Mouse (Mus musculus): ENCODE measurements at regions not wholly inside any gene's neighbourhood (a gene's known extent, or its start where the extent isn't known, plus 50 kb on each side); places are given as distances from the start of the nearest gene placed in this dataset.

DNA sequence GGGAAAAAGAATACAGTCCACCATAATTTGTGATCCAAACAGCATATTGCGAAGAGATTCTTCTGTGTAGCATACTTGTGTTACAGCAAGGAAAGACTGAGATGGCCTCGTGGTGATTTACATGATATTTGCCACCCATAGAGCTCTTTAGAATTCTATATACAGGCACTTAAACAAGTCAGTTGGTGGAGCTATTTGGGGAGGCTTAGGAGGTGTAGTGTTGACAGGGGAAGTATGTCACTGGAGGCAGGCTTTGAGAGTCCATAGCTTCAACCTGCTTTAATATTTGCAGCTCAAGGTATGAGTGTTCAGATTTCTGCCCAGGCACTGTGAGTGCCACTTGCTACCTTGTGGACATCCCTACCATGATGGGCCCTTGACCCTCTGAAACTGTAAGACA is 187.3 kb downstream of the Ostf1 start:
- 76% methylated on average over 2 of the region's 2 CpGs for WGBS
- ATAC-seq (ENCODE audit: low FRiP score) (no peak), DNase-seq (ENCODE audit: low spot score, missing footprints) (no peak)
- H3K27ac ChIP-seq (ENCODE audit: low read depth, low read length), result no peak overlapping the region
- no peaks in the 10 kb centered on the region for H3K36me3 ChIP-seq (ENCODE audit: control insufficient read depth, insufficient read depth, low read length)
- H3K4me2 ChIP-seq, result no peak overlapping the region
- no peaks in the 10 kb centered on the region for H3K9me3 ChIP-seq (ENCODE audit: control insufficient read depth, low read length)
- H3K4me1 ChIP-seq (ENCODE audit: control insufficient read depth, insufficient read depth, low read length), result no peaks in the 10 kb centered on the region
- no peak overlapping the region for H3K9ac ChIP-seq (ENCODE audit: low read length)
- H3K4me3 ChIP-seq (ENCODE audit: low read depth, low read length), result no peak overlapping the region
- no peaks in the 10 kb centered on the region for H3K27me3 ChIP-seq (ENCODE audit: control insufficient read depth, insufficient read depth, low read length)

DNA sequence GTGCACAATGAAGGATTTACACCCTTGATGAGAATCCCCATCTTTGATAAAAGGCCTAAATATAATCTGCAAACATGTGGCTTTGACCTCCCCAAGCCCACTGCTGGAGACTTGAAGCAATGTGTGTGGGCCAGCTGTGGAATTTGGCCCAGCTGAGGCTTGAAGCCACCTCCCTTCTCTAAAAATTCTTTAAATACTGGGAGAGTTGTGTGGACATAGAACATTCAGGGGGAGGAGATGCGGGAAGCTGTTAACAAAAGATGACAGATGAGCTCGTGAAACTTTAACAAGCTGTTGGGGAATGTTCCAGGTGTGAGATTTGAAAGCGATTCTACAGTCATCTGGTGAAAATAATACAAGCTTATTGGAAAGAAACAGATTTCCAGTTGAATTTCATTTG is 195.3 kb downstream of the Ostf1 start:
- Histone ChIP-seq H3K4me2 (no peak overlapping the region), H3K9ac (ENCODE audit: low read length) (no peak overlapping the region), H3K9me3 (ENCODE audit: control insufficient read depth, low read length) (no peaks in the 10 kb centered on the region), H3K27me3 (ENCODE audit: control insufficient read depth, insufficient read depth, low read length) (no peaks in the 10 kb centered on the region), H3K4me1 (ENCODE audit: control insufficient read depth, insufficient read depth, low read length) (no peaks in the 10 kb centered on the region), H3K4me3 (ENCODE audit: low read depth, low read length) (no peak overlapping the region), H3K36me3 (ENCODE audit: control insufficient read depth, insufficient read depth, low read length) (no peaks in the 10 kb centered on the region), H3K27ac (ENCODE audit: low read depth, low read length) (no peak overlapping the region)
- ATAC-seq (ENCODE audit: low FRiP score) (no peak), DNase-seq (ENCODE audit: low spot score, missing footprints) (no peak)
- 68% methylated on average over 3 of the region's 3 CpGs for WGBS

DNA sequence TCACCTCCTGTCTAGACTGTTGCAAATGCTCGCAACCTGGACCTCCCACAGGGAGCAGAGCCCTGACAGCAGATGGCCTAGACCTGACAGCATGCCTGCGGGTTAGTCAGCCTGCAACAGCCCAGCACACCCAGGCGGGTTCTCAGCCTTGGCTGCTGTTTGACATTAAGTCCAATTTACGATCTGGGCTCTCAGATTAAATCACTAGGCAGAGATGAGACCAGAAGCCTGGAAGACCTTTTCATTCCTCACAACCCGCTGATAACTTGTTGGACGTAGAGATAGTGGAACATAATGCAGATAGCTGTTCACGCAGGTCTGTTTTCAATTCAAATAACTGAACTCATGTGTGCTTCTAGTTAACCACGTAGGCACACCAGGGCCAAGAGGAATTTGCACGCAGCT is 211.2 kb downstream of the Ostf1 start:
- 69% methylated on average over 9 of the region's 9 CpGs for WGBS
- Histone ChIP-seq H3K27me3 (ENCODE audit: control insufficient read depth, insufficient read depth, low read length) (no peaks in the 10 kb centered on the region), H3K36me3 (ENCODE audit: control insufficient read depth, insufficient read depth, low read length) (no peaks in the 10 kb centered on the region), H3K4me2 (no peak overlapping the region), H3K9me3 (ENCODE audit: control insufficient read depth, low read length) (no peaks in the 10 kb centered on the region), H3K4me3 (ENCODE audit: low read depth, low read length) (no peak overlapping the region), H3K27ac (ENCODE audit: low read depth, low read length) (no peak overlapping the region), H3K4me1 (ENCODE audit: control insufficient read depth, insufficient read depth, low read length) (no peaks in the 10 kb centered on the region), H3K9ac (ENCODE audit: low read length) (no peak overlapping the region)
- no peak for DNase-seq (ENCODE audit: low spot score, missing footprints)
- ATAC-seq (ENCODE audit: low FRiP score), result no peak

DNA sequence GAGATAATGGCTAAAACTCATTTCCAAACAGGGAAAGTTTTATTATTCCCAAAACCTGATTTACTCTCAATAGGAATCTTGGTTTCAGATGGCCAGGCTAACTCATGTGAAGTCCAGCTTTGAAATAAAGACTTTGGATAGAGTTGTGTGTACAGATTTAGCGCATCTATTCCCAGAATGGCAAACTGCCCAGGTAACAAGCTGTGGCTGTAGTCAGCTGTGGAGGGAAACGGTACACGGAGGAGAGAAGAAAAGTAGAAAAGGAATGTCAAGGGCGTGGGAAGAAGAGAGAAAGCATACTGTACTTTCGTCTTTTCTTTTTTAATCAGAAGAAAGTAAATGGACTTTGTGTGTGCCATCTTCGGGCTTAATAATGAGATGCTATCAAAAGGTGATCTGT is 213.1 kb downstream of the Ostf1 start:
- no peaks in the 10 kb centered on the region for H3K4me1 ChIP-seq (ENCODE audit: control insufficient read depth, insufficient read depth, low read length)
- no peaks in the 10 kb centered on the region for H3K36me3 ChIP-seq (ENCODE audit: control insufficient read depth, insufficient read depth, low read length)
- no peak overlapping the region for H3K27ac ChIP-seq (ENCODE audit: low read depth, low read length)
- H3K27me3 ChIP-seq (ENCODE audit: control insufficient read depth, insufficient read depth, low read length), result no peaks in the 10 kb centered on the region
- 90% methylated on average over 6 of the region's 6 CpGs for WGBS
- H3K9ac ChIP-seq (ENCODE audit: low read length), result no peak overlapping the region
- H3K9me3 ChIP-seq (ENCODE audit: control insufficient read depth, low read length), result no peaks in the 10 kb centered on the region
- no peak for ATAC-seq (ENCODE audit: low FRiP score)
- H3K4me3 ChIP-seq (ENCODE audit: low read depth, low read length), result no peak overlapping the region
- no peak for DNase-seq (ENCODE audit: low spot score, missing footprints)
- H3K4me2 ChIP-seq, result no peak overlapping the region

DNA sequence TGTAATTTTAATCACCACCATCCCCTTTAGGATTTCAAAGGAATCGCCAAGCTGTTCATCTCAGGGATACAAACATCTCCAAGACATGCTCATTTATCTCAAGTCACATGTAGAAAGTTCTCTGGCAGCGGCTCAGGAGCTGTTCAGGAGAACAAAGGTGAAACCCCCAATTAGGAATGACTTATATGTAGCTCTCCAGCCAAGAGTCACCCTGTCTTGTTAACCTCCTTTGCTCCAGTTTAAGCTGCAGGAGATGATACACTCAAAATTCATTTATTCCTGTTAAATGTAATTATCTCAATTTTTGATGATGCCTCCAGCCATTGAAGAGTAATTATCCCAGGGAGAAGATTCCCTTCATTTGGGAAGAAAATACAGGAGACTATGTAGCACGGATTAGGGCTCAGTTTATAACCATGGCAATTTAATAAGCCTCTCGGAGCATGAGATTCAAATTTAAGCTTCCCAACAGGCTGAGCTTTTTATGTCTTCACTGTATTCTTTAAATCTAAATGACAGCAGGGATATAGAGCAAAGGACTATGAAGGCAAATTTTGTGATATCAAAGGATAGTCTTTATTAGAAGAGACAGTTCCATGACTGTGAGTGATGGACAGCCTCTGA is 254.0 kb downstream of the Ostf1 start:
- Histone ChIP-seq H3K4me2 (no peak overlapping the region), H3K36me3 (ENCODE audit: control insufficient read depth, insufficient read depth, low read length) (no peaks in the 10 kb centered on the region), H3K9me3 (ENCODE audit: control insufficient read depth, low read length) (no peaks in the 10 kb centered on the region), H3K9ac (ENCODE audit: low read length) (no peak overlapping the region), H3K27me3 (ENCODE audit: control insufficient read depth, insufficient read depth, low read length) (no peaks in the 10 kb centered on the region), H3K4me3 (ENCODE audit: low read depth, low read length) (no peak overlapping the region), H3K4me1 (ENCODE audit: control insufficient read depth, insufficient read depth, low read length) (no peaks in the 10 kb centered on the region), H3K27ac (ENCODE audit: low read depth, low read length) (no peak overlapping the region)
- DNase-seq (ENCODE audit: low spot score, missing footprints), result no peak
- 86% methylated on average over 4 of the region's 4 CpGs for WGBS
- ATAC-seq (ENCODE audit: low FRiP score), result no peak

DNA sequence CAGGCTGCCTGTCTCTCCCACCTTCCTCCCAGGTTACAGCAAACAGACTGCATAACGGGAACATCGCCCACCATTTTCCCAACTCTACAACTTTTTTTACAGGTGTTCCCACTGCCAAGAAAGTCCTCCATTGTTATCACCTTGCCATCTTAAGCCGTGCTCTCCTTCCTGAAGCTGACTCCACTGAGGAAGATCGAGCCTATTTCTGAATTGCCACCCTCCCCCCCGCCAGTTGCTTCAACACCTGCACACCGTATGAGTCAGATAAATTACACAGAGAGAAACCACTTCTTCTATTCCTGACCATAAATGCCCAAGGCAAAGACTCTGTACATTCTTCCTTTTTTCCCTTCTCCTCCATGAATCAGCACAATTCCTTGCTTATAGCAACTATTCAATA is 263.0 kb downstream of the Ostf1 start:
- no peak overlapping the region for H3K4me3 ChIP-seq (ENCODE audit: low read depth, low read length)
- H3K4me2 ChIP-seq, result no peak overlapping the region
- no peaks in the 10 kb centered on the region for H3K27me3 ChIP-seq (ENCODE audit: control insufficient read depth, insufficient read depth, low read length)
- no peak overlapping the region for H3K27ac ChIP-seq (ENCODE audit: low read depth, low read length)
- no peaks in the 10 kb centered on the region for H3K9me3 ChIP-seq (ENCODE audit: control insufficient read depth, low read length)
- H3K36me3 ChIP-seq (ENCODE audit: control insufficient read depth, insufficient read depth, low read length), result no peaks in the 10 kb centered on the region
- no peaks in the 10 kb centered on the region for H3K4me1 ChIP-seq (ENCODE audit: control insufficient read depth, insufficient read depth, low read length)
- ATAC-seq (ENCODE audit: low FRiP score) (no peak), DNase-seq (ENCODE audit: low spot score, missing footprints) (no peak)
- H3K9ac ChIP-seq (ENCODE audit: low read length), result no peak overlapping the region
- WGBS, result 92% methylated on average over 6 of the region's 6 CpGs

DNA sequence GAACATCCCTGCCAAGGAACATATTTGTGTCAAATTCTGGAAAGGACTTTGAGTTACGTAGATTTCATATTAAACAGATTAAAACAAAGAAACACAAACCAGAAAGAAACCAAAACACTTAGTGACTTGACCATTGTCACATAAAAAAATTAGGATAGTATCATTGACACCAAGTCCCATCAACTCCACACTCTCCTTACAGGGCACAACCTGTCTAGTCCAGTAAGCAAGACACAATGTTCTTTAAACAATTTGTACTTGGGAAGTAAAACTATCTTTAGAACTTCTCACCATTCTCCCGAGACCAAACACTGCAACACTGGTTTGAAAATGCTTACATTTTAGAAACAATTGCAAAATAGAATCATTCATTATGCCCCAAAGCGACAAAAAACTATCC is 277.7 kb downstream of the Ostf1 start:
- WGBS, result 88% methylated on average over 3 of the region's 3 CpGs
- no peak for ATAC-seq (ENCODE audit: low FRiP score)
- Histone ChIP-seq H3K4me1 (ENCODE audit: control insufficient read depth, insufficient read depth, low read length) (no peaks in the 10 kb centered on the region), H3K9ac (ENCODE audit: low read length) (no peak overlapping the region), H3K9me3 (ENCODE audit: control insufficient read depth, low read length) (no peaks in the 10 kb centered on the region), H3K4me2 (no peak overlapping the region), H3K27ac (ENCODE audit: low read depth, low read length) (no peak overlapping the region), H3K4me3 (ENCODE audit: low read depth, low read length) (no peak overlapping the region), H3K36me3 (ENCODE audit: control insufficient read depth, insufficient read depth, low read length) (no peaks in the 10 kb centered on the region), H3K27me3 (ENCODE audit: control insufficient read depth, insufficient read depth, low read length) (no peaks in the 10 kb centered on the region)
- DNase-seq (ENCODE audit: low spot score, missing footprints), result no peak

DNA sequence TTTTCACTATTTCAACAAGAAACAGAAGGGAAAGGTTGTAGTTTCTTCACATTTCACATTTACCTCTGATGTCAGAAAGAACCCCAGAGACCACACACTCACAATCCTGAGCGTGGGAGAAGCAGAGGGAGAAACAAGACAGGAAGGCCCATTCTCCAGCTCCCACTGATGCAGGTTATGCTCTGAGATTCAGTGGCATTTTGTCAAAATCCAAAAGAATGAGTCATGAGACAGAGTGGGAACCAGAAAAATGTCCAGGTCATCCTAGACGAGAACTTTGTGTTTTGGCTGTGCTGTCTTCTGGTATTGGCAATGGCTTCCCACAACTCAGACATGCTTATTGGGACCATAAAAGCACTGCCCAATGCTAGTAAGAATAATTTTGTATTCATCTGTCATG is 285.9 kb downstream of the Ostf1 start:
- H3K9me3 ChIP-seq (ENCODE audit: control insufficient read depth, low read length), result no peaks in the 10 kb centered on the region
- no peak for ATAC-seq (ENCODE audit: low FRiP score)
- no peak overlapping the region for H3K9ac ChIP-seq (ENCODE audit: low read length)
- no peak for DNase-seq (ENCODE audit: low spot score, missing footprints)
- no peaks in the 10 kb centered on the region for H3K4me1 ChIP-seq (ENCODE audit: control insufficient read depth, insufficient read depth, low read length)
- no peak overlapping the region for H3K4me3 ChIP-seq (ENCODE audit: low read depth, low read length)
- 87% methylated on average over 2 of the region's 2 CpGs for WGBS
- H3K4me2 ChIP-seq, result no peak overlapping the region
- no peak overlapping the region for H3K27ac ChIP-seq (ENCODE audit: low read depth, low read length)
- no peaks in the 10 kb centered on the region for H3K27me3 ChIP-seq (ENCODE audit: control insufficient read depth, insufficient read depth, low read length)
- no peaks in the 10 kb centered on the region for H3K36me3 ChIP-seq (ENCODE audit: control insufficient read depth, insufficient read depth, low read length)

DNA sequence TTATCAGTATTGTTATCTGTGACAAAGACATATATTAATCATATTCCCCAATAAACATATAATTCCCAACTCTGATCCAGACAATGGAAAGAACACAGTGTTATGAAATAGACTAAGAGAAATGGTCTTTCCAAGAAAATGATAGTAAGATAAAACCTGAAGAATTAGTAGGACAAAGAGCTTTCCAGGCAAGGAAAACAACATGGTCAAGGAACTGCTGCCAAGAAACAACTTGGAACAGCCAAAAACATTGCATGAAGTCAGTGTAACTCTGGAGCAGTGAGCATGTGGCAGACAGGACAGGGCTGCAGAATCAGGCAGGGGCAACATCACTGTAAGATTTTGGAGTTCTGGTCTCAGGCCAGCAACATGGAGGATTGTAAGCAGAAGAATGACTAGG is 288.0 kb downstream of the Ostf1 start:
- H3K9ac ChIP-seq (ENCODE audit: low read length), result no peak overlapping the region
- no peak overlapping the region for H3K4me2 ChIP-seq
- no peaks in the 10 kb centered on the region for H3K4me1 ChIP-seq (ENCODE audit: control insufficient read depth, insufficient read depth, low read length)
- no peaks in the 10 kb centered on the region for H3K9me3 ChIP-seq (ENCODE audit: control insufficient read depth, low read length)
- H3K27ac ChIP-seq (ENCODE audit: low read depth, low read length), result no peak overlapping the region
- no peak for ATAC-seq (ENCODE audit: low FRiP score)
- H3K36me3 ChIP-seq (ENCODE audit: control insufficient read depth, insufficient read depth, low read length), result no peaks in the 10 kb centered on the region
- H3K27me3 ChIP-seq (ENCODE audit: control insufficient read depth, insufficient read depth, low read length), result no peaks in the 10 kb centered on the region
- DNase-seq (ENCODE audit: low spot score, missing footprints), result no peak
- no peak overlapping the region for H3K4me3 ChIP-seq (ENCODE audit: low read depth, low read length)

DNA sequence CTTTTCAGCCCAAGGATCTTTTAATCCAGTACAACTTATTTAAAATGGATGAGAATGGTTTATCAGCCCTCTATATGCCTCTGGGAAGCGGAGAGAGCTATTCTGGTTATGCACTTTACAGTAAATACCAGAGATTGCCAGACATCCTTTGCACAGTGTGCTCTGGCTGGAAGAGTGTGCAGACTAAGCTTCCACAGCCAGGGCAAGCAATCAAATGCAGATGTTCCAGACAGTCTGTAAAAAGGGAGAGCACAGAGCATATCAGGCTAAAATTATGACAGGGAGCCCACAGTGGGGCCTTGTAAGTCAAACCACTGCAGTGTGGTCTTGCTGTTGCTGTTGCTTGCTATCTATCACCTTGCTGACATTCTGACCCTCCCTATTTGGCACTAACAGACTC is 288.6 kb downstream of the Ostf1 start:
- H3K4me2 ChIP-seq, result no peak overlapping the region
- DNase-seq (ENCODE audit: low spot score, missing footprints) (no peak), ATAC-seq (ENCODE audit: low FRiP score) (no peak)
- 82% methylated on average over 1 of the region's 1 CpGs for WGBS
- no peaks in the 10 kb centered on the region for H3K36me3 ChIP-seq (ENCODE audit: control insufficient read depth, insufficient read depth, low read length)
- H3K27me3 ChIP-seq (ENCODE audit: control insufficient read depth, insufficient read depth, low read length), result no peaks in the 10 kb centered on the region
- H3K9me3 ChIP-seq (ENCODE audit: control insufficient read depth, low read length), result no peaks in the 10 kb centered on the region
- H3K27ac ChIP-seq (ENCODE audit: low read depth, low read length), result no peak overlapping the region
- H3K4me3 ChIP-seq (ENCODE audit: low read depth, low read length), result no peak overlapping the region
- no peak overlapping the region for H3K9ac ChIP-seq (ENCODE audit: low read length)
- H3K4me1 ChIP-seq (ENCODE audit: control insufficient read depth, insufficient read depth, low read length), result no peaks in the 10 kb centered on the region
